Mouse (Mus musculus) midbrain, embryonic 10.5 days (tissue): ENCODE measurements around the gene Wdr83os. TPM values are rescaled to one million over a fixed set of nuclear protein-coding genes. Genes with fewer than 3 reads are reported as not detected.

Experiments
- DNase-seq: peaks from one replicate; pipeline ENCODE4 v3.0.0-alpha.2; 2017; ENCODE audit warnings: low spot score
- H3K27ac ChIP-seq: fragments of 300-500 bp; sonication (generic); replicated peaks from 2 replicates; pipeline ENCODE4 v1.5.1; 2016; ENCODE audit warnings: mild to moderate bottlenecking
- H3K27me3 ChIP-seq: fragments of 300-500 bp; sonication (generic); 2 replicates; pipeline ENCODE4 v1.6.1; 2016; ENCODE audit warnings: low read depth, mild to moderate bottlenecking; ENCODE audit not compliant: poor library complexity, severe bottlenecking
- H3K36me3 ChIP-seq: fragments of 300-500 bp; sonication (generic); 2 replicates; pipeline ENCODE4 v1.6.1; 2016; ENCODE audit warnings: mild to moderate bottlenecking, moderate library complexity
- H3K4me1 ChIP-seq: fragments of 300-500 bp; sonication (generic); 2 replicates; pipeline ENCODE4 v1.6.1; 2016
- H3K4me3 ChIP-seq: fragments of 300-500 bp; sonication (generic); 2 replicates; pipeline ENCODE4 v1.5.1; 2016; ENCODE audit warnings: mild to moderate bottlenecking, moderate library complexity
- H3K9me3 ChIP-seq: fragments of 300-500 bp; sonication (generic); replicated peaks from 2 replicates; pipeline ENCODE4 v1.6.1; 2016; ENCODE audit warnings: mild to moderate bottlenecking
- WGBS: fragments of 180-500 bp; shearing (Covaris S2); methylation state at CpG from one replicate; pipeline ENCODE4 v1.1.7; 2016; 5-methylcytosine and 5-hydroxymethylcytosine counted together
- polyA plus RNA-seq: library from polyadenylated mRNA; unstranded; fragments of >200 nt; fragmentation: Nextera tagmentation; extraction: Ambion mirVana; gene quantifications from 2 replicates; pipeline ENCODE4 v1.2.1, GENCODE M21; 2016

The Wdr83os gene
- polyA plus RNA-seq, 1 experiment from 2014 or later: 133 TPM

DNA sequence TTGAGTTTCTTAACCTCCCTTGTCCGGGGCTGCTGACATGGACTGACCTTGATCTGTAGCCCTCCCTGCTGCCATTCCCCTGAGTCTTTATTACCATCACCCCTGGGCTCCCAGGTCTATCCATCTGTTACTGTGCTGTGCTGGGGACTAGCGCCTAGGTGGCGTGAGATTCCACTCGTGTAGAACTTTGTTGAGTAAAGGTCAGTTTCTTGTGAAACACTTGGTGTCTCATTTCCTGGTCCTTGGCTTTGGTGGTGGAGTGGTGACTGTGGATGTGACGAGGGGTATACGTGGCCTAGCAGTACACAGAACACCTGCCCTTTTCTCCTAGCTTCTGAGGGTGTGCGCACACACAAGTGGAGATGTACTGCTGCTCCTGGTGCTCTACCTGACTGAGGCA lies 23.2 kb upstream of the Wdr83os start:
- H3K4me3 ChIP-seq: no peak overlapping the region
- no peaks in the 10 kb centered on the region for H3K9me3 ChIP-seq
- H3K4me1 ChIP-seq: peaks cover 20% of the 10 kb centered on the region
- no peak for DNase-seq
- peaks cover 54% of the 10 kb centered on the region for H3K36me3 ChIP-seq
- no peak overlapping the region for H3K27ac ChIP-seq
- H3K27me3 ChIP-seq: no peaks in the 10 kb centered on the region
- WGBS: 89% methylated on average over 7 of the region's 7 CpGs

DNA sequence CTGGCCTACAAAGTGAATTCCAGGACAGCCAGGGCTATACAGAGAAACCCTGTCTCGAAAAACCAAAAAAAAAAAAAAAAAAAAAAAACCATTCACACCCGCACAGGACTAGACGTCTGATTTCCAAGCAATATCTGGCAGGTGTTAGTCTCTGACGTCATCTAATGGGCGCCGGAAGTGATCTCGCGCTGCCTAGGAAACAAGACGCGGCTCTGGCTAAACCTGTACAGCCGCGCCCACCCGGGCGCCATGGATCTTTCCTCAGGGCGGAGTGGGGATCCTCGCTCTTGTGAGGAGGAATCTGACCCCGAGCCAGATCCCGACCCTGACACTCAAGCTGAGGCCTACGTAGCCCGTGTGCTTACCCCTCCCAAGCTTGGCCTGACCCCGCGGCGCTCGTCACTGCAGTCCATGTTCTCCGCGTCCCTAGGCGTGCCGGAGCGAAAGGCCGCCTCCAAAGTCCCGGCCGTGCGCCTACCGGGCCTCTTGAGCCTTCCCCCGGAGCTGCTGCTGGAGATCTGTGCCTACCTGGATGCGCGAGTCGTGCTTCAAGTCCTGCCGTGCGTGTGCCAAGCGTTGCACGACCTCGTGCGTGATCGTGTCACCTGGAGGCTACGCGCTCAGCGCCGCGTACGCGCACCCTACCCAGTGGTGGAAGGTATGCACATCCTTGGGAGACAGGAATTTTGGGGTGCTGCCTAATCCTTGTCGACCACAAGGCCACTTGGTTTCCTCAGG lies 20.5 kb upstream of the Wdr83os start, which contains the start of gene Fbxw9:
Fbxw9 (plus strand) TSS at position 177 of the 738 bp plus-strand sequence.
- H3K9me3 ChIP-seq: no peaks in the 10 kb centered on the region
- H3K36me3 ChIP-seq: peaks cover 46% of the 10 kb centered on the region
- peak within 1 kb of the TSS; percentile 93 for H3K4me3 ChIP-seq
- no peaks in the 10 kb centered on the region for H3K27me3 ChIP-seq
- H3K4me1 ChIP-seq: peaks cover 20% of the 10 kb centered on the region
- H3K27ac ChIP-seq: peak within 1 kb of the TSS; percentile 78
- DNase-seq: peak; percentile 90
- under 1% methylated on average over 53 of the region's 53 CpGs for WGBS

DNA sequence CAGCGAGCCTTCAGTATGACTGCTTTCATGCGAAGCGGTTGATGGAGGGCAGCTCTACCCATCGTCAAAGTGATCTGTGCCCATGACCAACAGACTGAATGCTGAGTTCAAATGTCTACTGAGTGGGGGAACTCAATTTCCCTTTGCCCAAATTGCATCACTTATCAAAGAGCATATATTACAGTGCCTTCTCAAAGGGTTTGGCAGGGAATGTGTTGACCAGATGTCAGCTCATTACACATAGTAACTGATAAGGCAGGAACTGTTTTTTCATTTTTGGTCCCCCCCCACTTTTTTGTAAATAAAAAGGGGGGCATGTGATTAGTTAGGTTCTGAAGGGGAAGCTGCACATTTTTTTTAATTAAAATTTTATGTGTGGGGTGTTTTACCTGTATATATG lies 17.9 kb upstream of the Wdr83os start:
- H3K4me3 ChIP-seq: no peak overlapping the region
- no peak overlapping the region for H3K27ac ChIP-seq
- H3K27me3 ChIP-seq: no peaks in the 10 kb centered on the region
- peaks cover 48% of the 10 kb centered on the region for H3K36me3 ChIP-seq
- H3K4me1 ChIP-seq: peaks cover 20% of the 10 kb centered on the region
- WGBS: 97% methylated on average over 4 of the region's 4 CpGs
- no peaks in the 10 kb centered on the region for H3K9me3 ChIP-seq
- DNase-seq: no peak

DNA sequence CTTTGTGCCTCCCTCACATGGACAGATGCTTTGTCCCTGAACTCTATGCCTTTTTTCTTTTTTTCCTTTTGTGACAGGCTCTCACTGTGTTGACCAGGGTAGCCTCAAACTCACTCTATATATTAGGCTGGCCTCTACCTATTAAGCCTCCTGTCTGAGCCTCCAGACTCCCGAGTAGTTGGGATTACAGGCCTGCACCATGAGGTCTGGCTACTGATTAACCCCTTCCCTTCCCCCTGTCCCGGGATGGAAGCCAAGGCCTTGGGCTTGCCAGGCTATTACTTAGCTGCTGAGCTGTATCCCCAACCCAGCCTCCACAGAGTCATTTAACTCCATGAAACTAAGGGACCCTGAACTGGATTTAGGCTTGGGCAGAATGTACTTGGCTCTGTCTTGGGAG lies 15.3 kb upstream of the Wdr83os start:
- WGBS: 51% methylated on average over 2 of the region's 2 CpGs
- no peaks in the 10 kb centered on the region for H3K9me3 ChIP-seq
- peaks cover 55% of the 10 kb centered on the region for H3K36me3 ChIP-seq

DNA sequence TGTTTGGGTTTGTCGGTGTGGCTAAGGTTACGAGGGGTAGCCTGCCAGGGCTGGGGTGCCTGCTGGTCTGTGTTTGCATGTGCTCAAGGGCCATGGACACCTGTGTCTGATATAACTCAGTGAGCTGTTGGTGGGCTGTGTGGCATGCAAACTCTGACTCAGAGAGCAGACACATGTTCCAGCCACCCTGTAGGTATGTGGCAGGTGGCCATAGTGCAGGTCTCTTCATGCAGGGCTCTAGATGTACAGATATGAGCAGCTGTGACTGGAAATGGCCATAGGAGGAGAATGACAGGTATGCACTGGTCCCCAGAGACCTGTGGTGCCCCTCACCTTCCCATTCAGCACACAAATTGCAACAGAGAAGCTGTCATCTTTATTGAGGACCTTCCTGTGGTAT lies 13.4 kb upstream of the Wdr83os start:
- WGBS: 93% methylated on average over 2 of the region's 2 CpGs
- H3K36me3 ChIP-seq: peaks cover 52% of the 10 kb centered on the region
- DNase-seq: no peak

More for the DNA sequence above, 15.3 kb upstream of the Wdr83os start:
- no peak overlapping the region for H3K27ac ChIP-seq
- no peak for DNase-seq
- H3K27me3 ChIP-seq: no peaks in the 10 kb centered on the region
- no peak overlapping the region for H3K4me3 ChIP-seq
- H3K4me1 ChIP-seq: peaks cover 17% of the 10 kb centered on the region

DNA sequence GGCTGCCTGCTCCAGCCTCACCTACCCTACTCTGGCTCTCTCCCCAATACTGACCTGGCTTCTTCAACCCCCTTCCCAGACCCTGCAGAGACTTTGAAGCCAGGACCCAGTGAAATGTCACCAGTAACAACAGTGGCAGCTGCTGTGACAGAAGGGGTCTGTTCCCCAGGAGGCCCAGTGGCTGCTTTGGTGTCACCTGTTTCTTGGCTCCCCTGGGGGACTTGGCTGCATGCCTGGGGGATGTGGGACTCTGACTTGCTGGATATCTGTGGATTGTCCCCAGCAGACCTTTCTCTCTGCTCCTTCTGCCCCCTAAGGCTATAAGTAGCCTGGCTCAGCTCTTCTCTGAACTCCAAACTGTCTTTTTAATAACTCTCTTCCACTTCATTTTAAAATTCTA lies 12.6 kb upstream of the Wdr83os start, which contains the start of gene Gm5741:
Gm5741 (minus strand) TSS at position 1 of the 400 bp plus-strand sequence.
- H3K27me3 ChIP-seq: no peaks in the 10 kb centered on the region
- H3K27ac ChIP-seq: no peak within 1 kb of the TSS
- H3K4me3 ChIP-seq: no peak within 1 kb of the TSS
- no peaks in the 10 kb centered on the region for H3K9me3 ChIP-seq
- peaks cover 45% of the 10 kb centered on the region for H3K36me3 ChIP-seq
- DNase-seq: no peak
- H3K4me1 ChIP-seq: peaks cover 20% of the 10 kb centered on the region

More for the DNA sequence above, 13.4 kb upstream of the Wdr83os start:
- no peak overlapping the region for H3K4me3 ChIP-seq
- H3K9me3 ChIP-seq: no peaks in the 10 kb centered on the region
- no peaks in the 10 kb centered on the region for H3K27me3 ChIP-seq
- peaks cover 12% of the 10 kb centered on the region for H3K4me1 ChIP-seq
- no peak overlapping the region for H3K27ac ChIP-seq

DNA sequence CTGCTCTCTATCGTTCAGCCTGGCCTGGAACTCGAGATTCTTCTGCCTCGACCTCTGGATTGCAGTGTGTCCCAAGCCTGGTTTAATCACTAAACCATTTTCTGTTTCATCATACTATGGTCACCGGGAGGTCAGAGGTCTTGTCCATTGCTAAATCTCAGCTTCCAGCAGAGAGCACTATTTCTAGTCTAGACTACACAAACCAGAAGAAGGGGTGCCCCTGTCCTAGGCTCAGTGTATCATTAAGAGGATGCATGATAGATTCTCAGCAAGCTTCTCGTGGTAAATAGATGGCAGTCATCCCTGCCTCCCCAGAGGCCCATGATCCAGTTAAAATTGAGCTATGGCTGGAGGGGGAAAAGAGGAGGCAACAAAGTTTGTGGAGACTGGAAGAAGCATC lies 9.5 kb upstream of the Wdr83os start:
- no peaks in the 10 kb centered on the region for H3K9me3 ChIP-seq
- peak overlapping the region; percentile 95 for H3K4me3 ChIP-seq
- H3K36me3 ChIP-seq: peaks cover 54% of the 10 kb centered on the region
- 87% methylated on average over 5 of the region's 5 CpGs for WGBS
- H3K27ac ChIP-seq: peak overlapping the region; percentile 96
- peaks cover 27% of the 10 kb centered on the region for H3K4me1 ChIP-seq
- H3K27me3 ChIP-seq: no peaks in the 10 kb centered on the region
- no peak for DNase-seq

DNA sequence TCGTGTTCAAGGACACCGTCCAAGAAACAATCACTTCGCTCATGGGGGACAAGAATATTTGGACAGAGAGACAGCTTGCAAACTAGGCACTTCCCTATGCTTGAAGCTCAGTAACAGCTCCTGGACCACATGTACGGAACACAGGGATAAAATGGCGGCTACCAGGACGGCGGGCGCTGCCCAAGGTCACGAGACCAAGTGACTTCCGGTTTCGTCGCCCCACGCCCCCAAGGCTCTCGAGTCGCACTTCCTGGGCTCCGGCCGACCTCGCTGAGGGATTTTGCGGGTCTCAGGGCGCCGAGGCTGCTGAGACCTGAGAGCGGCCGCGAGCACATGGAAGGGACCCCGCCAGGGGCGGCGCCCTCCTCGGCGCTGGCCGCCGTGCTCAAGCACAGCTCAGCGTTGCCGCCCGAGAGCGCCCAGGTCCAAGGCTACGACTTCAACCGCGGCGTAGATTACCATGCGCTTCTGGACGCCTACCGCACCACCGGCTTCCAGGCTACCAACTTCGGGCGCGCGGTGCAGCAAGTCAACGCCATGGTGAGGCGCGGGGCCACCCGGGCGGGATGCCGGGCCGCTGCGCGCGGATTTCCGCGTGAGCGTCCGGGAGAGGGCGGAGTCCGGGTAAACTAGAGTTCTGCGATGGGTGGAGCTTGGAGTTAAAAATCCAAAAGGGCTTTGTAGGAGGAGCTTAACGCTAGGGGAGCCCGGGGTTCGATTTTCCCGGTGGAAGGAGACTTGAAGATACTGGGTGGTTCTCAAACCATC lies 8.8 kb upstream of the Wdr83os start, which contains the start of gene Dhps:
Dhps (plus strand) TSS at position 244 of the 768 bp plus-strand sequence.
- Histone ChIP-seq H3K4me1 (peaks cover 28% of the 10 kb centered on the region), H3K36me3 (peaks cover 54% of the 10 kb centered on the region), H3K4me3 (peak within 1 kb of the TSS; percentile 95), H3K27ac (peak within 1 kb of the TSS; percentile 96), H3K27me3 (no peaks in the 10 kb centered on the region), H3K9me3 (no peaks in the 10 kb centered on the region)
- peak; percentile 92 for DNase-seq
- under 1% methylated on average over 68 of the region's 68 CpGs for WGBS

DNA sequence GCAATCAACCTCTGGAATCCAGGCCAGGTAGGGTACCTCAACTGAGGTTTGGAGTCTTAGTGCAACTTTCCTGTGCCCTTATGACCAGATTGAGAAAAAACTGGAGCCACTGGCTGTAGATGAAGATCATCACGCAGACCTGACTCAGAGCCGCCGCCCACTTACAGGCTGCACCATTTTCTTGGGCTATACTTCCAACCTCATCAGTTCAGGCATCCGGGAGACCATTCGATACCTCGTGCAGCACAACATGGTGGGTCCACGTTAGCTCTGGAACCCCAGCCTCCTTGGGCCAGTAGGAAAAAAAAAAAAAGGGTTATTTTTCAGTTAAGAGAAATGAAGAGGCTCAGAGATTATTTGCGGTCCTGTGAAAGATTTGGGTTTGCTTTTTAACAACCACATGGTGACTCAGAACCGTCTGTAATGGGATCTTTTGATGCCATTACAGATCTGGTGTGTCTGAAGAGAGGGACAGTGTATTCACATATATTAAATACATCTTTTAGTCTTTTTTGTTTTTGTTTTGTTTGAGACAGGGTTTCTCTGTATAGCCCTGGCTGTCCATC lies 8.1 kb upstream of the Wdr83os start:
- H3K27ac ChIP-seq: peak overlapping the region; percentile 96
- 45% methylated on average over 9 of the region's 9 CpGs for WGBS
- no peak for DNase-seq
- H3K36me3 ChIP-seq: peaks cover 52% of the 10 kb centered on the region
- no peaks in the 10 kb centered on the region for H3K9me3 ChIP-seq
- peak overlapping the region; percentile 95 for H3K4me3 ChIP-seq
- no peaks in the 10 kb centered on the region for H3K27me3 ChIP-seq
- peaks cover 28% of the 10 kb centered on the region for H3K4me1 ChIP-seq

DNA sequence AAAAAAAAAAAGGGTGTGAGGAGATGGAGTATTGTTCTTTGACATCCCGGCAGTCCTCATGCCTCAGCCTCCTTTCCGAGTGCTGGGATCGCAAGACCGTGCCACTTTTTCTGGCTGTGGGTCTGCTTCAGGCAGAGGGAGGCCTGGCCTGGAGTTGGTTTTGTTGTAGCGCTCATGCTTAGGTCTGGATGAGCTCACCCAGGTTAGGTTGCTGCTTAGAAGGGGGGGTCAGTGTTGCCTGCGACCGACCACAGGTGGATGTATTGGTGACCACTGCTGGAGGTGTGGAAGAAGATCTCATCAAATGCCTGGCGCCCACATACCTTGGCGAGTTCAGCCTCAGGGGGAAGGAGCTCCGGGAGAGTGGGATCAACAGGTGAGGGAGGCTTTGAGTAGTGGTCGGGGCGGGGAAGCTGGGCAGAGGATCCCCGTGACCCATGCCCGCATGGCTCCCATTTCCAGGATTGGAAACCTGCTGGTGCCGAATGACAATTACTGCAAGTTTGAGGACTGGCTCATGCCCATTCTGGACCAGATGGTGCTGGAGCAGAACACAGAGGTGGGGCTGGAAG lies 7.4 kb upstream of the Wdr83os start:
- H3K36me3 ChIP-seq: peaks cover 51% of the 10 kb centered on the region
- no peak overlapping the region for H3K27ac ChIP-seq
- H3K4me1 ChIP-seq: peaks cover 28% of the 10 kb centered on the region
- no peaks in the 10 kb centered on the region for H3K27me3 ChIP-seq
- 93% methylated on average over 15 of the region's 15 CpGs for WGBS
- peak overlapping the region; percentile 95; the same call in 1 of the 2 replicates for H3K4me3 ChIP-seq
- no peaks in the 10 kb centered on the region for H3K9me3 ChIP-seq
- no peak for DNase-seq

DNA sequence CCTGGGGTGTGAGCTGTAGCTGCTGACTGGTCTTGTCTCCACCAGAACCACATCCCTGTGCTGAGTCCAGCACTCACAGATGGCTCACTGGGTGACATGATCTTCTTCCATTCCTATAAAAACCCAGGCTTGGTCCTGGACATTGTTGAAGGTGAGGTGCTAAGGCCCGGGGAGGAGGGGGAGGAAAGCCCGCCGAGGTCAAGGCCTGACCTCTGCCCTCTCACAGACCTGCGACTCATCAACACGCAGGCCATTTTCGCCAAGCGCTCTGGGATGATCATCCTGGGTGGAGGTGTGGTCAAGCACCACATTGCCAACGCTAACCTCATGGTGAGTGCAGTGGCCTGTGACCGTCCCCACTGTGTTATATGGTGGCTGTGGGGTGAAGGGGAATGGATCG lies 6.4 kb upstream of the Wdr83os start:
- Histone ChIP-seq H3K4me1 (peaks cover 30% of the 10 kb centered on the region), H3K4me3 (no peak overlapping the region)
- DNase-seq: no peak

DNA sequence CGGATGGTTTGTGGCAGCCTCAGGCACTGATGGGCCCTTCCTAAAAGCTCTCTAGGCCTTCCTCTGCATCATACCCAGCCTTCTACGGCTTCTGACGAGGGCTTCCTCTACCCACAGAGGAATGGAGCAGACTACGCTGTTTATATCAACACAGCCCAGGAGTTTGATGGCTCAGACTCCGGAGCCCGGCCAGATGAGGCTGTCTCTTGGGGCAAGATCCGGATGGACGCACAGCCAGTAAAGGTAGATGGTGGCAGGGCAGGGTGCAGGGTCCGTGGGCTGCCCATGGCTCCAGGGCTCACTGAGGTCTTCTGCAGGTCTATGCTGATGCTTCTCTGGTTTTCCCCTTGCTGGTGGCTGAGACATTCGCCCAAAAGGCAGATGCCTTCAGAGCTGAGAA lies 5.9 kb upstream of the Wdr83os start:
- Histone ChIP-seq H3K4me1 (peaks cover 34% of the 10 kb centered on the region), H3K27ac (no peak overlapping the region), H3K36me3 (peaks cover 62% of the 10 kb centered on the region), H3K27me3 (no peaks in the 10 kb centered on the region), H3K9me3 (no peaks in the 10 kb centered on the region), H3K4me3 (no peak overlapping the region)
- WGBS: 93% methylated on average over 10 of the region's 10 CpGs
- DNase-seq: no peak

More for the DNA sequence above, 6.4 kb upstream of the Wdr83os start:
- H3K36me3 ChIP-seq: peaks cover 59% of the 10 kb centered on the region
- H3K27me3 ChIP-seq: no peaks in the 10 kb centered on the region
- WGBS: 90% methylated on average over 10 of the region's 10 CpGs
- H3K27ac ChIP-seq: no peak overlapping the region
- H3K9me3 ChIP-seq: no peaks in the 10 kb centered on the region
